Mouse (Mus musculus): ENCODE measurements around the gene Ttc39b. TPM values are rescaled to one million over a fixed set of nuclear protein-coding genes. Genes with fewer than 3 reads are reported as not detected.

The Ttc39b gene
- total RNA-seq, 2 experiments from 2014 or later = 6.5 to 9.2 TPM

DNA sequence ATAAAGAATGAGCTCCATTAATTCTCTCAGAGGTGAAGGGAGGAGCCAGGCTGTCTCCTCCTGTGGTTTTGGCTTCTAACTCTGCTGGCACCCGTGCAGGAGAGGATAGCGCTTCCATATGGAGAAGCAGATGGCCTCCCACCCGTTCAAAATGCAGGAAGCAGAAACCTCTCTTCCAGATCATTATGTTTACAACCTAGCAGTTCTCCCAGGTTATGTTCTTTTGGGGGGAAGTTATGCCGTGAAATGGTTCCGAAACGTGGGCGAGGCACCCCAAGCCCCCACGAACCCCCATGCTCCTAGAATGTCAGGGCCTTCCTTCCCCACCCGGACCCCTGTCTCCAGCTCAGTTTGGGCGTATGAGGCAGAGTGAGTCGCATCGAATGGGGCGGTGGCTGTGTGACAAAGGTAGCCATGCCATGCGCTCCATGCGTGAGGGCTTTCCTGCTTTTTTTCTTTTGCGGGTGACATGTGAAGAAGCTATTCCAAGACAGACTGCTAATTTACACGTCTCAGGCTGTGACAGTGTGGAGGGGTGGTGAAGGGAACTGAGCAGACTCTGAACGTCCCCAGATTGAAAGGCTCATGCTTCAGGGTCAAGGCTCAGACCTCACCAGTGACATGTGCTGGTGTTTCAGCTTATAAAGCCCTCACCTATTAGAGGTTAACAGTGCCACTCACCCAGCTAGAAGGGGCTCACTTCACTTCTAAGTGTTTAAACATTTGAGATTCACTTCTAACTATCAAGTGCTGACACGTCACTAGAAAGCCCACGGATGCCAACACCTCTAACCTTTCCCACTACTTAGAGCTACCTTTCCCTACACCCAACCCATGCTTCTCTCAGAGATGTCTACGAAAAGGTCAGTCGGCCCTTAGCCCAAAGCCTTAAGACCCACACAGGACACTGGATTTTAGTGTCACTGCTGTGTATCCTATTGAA is 90.6 kb downstream of the Ttc39b start:
- DNase-seq (ENCODE audit: low spot score in 2 of 2) = no peak

DNA sequence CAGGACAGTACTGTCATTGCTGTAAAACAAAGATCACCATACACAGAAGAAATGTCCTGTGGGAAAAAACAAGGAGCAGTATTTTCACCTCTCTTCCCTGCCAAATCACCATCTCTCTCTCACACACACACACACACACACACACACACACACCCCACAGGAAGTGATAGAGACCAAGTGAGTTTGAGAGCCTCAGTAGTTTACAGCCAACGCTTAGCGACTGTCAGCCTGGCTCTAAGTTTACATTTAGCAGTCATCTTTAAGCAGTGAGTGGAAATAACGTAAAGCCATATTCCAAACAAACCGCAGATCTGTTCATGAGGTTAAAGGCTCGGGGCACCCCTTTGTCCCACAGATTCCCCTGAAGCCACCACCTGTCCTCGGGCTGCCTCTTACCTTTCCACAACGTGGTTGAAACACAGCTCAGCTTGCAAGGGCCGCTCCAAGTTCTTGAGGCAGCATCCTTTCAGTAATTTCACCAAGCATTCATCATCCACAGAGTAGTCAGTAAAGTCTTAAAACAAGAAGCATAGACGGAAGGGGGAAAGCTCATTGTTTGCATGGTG is 91.7 kb downstream of the Ttc39b start:
- no peak for DNase-seq (ENCODE audit: low spot score in 2 of 2)

DNA sequence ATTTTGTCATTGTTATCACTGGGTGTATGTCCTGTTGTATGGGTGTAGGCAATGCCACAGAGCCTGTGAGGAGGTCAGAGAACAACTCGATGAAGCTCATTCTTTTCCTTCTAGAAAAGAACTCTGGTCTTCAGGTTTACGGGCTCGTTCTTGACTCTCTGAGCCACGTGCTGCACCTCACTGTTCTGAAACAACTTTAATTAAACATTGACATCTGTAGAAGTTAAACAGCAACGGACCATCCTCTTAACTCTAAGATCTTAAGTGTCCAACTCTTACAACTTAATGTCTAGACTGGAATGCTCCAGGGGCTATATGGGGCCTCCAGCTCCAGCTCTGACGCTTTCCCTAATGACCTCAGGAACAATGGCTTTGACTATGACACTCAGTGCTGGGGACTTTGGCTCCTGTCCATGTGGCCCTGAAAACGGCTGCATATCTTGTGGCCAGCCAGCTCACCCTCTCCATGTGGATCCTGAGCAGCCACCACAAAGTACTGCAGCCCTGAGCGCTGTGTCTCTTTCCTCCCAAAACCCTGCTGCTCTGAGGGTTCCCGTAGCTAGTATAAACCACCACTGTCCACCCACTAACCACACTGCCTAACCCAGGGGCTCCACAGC is 95.3 kb downstream of the Ttc39b start:
- no peak for DNase-seq (ENCODE audit: low spot score in 2 of 2)

DNA sequence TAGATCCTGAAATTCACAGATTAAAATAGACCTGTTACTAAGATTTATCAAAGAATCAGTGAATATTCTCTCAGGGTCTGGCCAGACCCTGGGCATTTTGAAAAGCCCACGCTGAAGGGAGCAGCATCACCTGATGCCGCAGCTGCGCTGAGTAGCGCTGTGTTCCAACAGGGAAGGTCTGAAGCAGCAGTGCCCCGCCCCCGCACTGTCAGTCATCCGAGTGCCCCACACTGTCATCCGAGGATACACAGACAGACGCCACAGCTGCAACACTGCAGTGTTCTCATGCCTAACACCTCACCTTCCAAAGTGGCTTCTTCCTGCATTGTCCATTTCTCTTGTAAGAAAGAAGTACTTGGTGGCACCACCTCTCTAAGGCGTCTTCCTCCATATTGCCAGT is 96.0 kb downstream of the Ttc39b start:
- DNase-seq (ENCODE audit: low spot score in 2 of 2) = no peak

DNA sequence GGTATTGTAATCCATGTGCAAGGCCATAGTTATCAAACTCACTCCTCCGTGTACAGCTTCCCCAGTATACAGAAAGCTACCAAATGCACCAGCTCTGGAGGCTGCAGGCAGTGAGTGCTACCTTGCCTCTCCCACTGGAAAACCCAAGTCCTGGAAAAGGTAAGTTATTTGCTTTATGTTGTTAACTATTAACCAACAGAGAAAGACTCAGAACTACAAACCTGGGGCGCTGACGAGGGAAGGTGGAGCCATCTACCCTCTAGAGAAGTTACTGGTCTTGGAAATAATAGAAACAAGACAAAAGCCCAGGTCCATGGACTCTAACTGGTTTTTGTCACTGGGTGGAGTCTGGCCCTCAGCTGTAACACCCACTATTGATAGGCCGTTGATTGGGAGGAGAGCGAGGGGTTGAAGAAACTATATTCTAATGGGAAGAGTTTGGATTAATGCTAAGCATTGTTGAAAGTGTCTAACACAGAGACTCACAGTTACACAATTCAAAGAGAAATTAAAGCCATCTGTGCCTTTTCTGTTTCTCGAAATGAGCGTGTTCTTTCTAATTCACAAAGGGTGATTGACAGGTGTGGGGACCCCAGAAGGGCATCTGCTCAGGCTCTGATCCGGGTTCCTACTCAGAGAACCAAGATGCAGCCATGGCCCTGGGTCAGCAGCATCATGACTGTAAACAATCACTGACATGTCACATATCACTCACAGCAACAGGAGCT is 98.3 kb downstream of the Ttc39b start:
- no peak for DNase-seq (ENCODE audit: low spot score in 2 of 2)

DNA sequence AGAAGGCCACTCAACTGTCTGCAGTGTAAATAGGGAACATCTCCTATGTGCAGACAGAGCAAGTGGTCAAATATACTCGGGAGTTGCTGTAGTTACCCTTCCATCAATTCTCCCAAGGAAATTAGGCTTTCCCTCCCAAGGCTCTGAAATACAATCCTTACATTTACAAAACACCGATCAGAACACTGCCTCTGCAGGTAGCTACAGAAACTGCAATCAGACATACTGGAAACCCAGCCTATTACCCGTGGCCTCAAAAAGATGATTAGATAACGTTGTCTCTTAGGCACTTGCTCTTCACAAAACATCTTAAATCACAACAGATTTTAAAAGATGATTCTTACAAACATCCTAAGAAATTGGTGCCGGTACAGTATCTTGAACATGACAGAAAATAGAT is 99.8 kb downstream of the Ttc39b start:
- DNase-seq (ENCODE audit: low spot score in 2 of 2) = no peak

DNA sequence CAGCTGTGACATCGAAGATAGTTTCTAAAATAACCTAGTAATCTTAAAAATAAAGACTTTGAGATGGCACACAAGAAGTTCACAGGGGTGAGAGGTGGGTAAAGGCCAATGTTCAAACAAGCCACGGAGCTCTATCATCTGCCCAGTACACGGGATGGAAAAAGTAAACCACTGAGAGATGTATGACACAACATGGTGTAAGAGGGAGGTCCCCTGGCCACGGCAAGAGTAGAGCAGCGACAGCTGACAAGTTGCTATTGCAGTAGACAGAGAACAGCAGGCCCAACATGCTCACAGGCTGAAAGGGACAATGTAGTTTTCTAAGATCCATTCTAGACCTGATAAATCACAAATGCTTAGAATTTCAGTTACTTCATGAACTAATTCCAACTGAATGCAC is 100.9 kb downstream of the Ttc39b start:
- DNase-seq (ENCODE audit: low spot score in 2 of 2) = no peak

DNA sequence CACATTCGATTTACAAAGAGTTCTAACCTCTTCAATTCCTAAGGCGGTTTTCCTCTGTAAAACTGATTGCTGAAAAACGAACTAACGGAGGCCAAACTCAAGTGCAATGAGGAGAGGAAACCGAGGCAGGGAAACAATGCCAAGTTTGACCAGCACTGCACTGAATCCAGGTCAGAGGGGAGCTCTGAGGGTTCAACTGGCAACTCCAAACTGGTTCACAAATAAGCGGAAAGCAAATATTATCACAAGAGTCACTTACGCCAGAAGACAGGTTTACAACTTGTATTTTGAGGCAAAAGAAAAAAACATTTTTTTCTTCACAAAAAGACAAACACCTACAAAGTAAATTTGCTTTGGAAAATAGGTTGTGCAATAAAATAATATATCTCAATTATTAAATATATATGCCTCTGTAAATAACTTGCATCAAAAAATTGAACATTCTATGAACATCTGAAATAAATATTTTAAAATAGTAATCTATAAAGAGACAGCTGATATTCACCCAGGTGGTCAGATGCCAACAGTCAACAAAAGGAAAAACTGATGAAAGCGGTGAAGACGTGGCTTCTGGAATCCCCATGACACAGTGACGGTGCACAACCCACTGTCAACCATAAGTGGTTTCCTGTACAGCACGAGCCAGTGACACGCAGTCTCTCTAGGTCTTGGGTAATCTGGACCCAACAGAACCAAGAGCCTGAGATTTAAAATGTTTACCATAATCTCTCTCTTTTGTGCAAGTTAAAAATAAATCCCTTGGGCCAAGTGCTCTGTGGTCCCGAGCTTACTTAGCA is 103.1 kb downstream of the Ttc39b start:
- DNase-seq (ENCODE audit: low spot score in 2 of 2) = no peak

DNA sequence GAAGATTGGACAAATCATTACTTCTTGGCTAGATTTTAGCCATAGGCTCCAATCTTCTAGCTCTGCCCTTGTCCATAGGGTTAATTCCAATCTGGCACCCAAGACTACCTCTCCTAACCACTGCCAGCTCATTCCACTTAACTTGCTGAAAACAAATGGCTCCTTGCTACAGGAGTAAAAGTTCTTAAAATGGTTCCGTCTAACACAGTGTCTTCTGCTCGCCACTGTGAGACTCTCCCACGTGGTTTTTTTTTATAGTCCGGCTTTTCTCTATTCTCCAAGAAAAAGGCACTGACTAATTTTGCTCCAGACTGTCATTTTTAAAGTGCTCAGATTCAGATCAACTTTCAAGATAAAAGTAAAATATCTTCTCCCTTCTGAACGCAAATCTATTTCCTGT is 104.8 kb downstream of the Ttc39b start:
- DNase-seq (ENCODE audit: low spot score in 2 of 2) = no peak

DNA sequence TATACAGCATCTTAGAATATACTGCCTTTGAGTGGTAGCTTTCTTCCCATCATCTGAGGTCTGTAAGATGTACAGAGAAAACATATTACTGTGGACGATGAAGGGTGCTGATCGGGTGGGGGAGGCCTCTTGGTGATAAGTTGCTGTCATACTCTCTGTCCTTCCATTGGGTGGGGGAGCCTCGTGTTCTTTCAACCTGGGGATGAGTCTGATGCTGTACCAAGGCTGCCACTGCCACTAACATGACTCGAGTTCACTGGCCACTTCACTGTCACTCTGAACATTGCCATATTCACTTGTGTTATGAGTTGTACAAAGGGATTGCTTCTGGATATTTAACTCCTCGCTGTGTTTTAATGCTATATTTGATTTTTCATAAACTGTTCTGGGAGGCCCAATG is 106.9 kb downstream of the Ttc39b start:
- no peak for DNase-seq (ENCODE audit: low spot score in 2 of 2)

DNA sequence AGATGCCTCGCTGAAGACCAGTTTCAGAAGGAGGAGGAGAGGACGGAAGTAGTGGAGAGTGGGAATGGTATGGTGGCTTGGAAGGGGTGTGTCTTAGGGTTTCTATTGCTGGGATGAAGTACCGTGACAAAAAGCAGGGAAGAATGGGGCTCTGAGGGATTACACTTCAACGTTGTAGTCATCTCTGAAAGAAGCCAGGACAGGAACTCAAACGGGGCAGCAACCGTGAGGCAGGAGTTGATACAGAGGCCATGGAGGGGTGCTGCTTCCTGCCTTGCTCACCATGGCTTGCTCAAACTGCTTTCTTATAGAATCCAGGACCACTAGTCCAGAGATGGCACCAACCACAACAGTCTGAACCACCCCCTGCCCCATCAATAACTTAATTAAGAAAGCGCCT is 107.7 kb downstream of the Ttc39b start:
- no peak for DNase-seq (ENCODE audit: low spot score in 2 of 2)

DNA sequence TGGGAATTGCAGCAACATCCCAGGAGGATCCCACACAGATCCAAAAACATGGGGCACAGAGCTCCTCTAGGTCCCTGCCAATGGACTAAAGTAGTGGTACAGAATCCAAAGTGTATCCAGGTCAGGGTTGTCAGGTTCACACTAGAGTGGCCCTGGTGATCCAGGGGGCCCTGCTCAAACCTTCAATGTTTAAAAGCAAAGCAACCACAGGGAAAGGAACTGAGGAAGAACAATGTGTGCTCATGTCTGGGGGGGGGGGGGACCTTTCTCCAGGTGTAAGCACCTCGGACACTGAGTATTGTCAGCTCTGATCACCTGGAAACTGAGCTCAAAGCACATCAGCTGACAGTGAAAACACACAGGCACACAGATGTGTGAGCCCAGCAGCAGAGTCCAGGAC is 108.3 kb downstream of the Ttc39b start:
- no peak for DNase-seq (ENCODE audit: low spot score in 2 of 2)

DNA sequence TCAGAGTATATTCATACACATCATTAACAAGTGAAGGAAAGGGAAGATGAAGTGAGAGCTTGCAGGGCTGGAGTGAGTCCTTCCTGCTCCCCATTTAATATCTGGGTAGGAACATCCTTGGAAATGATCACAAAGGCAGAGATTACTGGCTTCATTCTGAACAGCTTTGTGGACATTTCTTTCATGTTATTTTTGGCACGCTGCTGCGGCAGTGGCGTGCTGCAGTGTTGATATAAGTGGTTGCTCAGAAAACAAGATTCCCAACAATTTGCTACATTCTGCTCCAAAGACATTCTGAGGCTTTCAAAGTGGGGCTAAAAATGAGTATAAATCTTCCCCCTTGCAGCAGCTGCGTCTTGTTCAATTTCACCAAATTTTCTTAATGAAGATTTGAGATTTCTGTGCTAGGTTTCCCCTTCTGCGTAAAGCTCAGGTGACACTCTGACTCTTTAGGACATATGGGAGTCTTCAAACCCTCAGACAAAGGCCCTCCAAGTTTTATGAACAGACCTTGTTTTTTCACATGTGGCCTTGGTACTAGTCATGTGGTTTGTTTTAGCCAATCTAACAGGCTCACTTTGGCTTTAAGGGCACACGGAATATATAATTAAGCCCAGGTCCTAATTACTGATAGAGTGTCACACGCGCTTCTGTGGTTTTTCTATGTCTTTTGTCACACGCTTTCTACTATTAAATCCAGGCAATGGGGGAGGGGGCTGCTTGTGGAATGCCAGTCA is 109.1 kb downstream of the Ttc39b start:
- no peak for DNase-seq (ENCODE audit: low spot score in 2 of 2)

DNA sequence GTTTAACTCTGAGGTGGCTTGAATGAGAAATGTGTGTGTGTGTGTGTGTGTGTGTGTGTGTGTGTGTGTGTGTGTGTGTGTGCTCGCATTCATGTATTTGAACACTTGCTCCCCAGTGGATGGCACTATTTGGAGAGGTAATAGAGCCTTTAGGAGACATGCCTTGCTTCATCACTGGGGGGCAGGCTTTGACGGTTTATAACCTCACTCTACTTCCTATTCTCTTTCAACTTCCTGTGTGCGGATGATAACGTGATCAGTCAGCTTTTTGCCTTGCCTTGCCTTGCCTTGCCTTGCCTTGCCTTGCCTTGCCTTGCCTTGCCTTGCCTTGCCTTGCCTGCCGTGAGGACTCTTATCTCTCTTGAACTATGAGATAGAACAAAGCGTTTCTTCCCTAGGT is 110.3 kb downstream of the Ttc39b start:
- no peak for DNase-seq (ENCODE audit: low spot score in 2 of 2)

DNA sequence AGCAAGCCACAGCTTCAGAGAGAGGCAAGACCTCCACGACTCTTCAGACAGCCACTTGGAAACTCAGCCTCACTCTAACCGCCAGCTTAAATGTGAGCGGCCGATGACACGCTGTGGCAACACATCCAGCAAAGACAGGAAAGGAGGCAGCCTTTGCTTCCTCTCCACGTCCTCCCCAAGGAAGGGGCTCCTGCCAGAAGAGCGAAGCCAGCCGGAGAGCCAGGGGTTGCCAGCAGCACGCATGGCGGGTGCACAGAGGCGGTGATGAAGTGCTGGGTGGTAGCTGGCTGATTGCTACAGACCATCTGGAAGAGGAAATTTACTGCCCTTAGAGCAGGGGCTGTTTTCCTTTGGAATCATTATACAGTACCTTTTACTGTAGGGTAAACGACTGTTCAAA is 112.3 kb downstream of the Ttc39b start:
- no peak for DNase-seq (ENCODE audit: low spot score in 2 of 2)

DNA sequence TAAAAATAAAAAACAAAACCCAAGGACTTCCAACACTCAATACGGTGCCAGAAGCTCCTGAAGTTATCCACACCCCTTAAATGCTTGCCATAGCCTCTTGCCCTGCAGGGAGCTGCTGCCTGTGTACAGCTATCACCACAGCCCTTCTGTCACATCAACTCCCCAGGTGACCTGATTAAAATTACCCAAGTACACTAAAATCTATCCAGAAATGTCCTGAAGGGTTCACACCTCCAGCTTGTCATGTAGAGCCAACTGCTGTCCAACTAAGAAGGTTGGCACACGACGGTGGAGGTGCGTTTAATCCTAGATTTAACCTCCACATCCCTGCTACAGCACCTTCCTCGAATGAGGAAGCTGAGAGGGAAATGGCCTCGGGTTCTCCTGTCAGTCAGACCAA is 113.6 kb downstream of the Ttc39b start:
- no peak for DNase-seq (ENCODE audit: low spot score in 2 of 2)

DNA sequence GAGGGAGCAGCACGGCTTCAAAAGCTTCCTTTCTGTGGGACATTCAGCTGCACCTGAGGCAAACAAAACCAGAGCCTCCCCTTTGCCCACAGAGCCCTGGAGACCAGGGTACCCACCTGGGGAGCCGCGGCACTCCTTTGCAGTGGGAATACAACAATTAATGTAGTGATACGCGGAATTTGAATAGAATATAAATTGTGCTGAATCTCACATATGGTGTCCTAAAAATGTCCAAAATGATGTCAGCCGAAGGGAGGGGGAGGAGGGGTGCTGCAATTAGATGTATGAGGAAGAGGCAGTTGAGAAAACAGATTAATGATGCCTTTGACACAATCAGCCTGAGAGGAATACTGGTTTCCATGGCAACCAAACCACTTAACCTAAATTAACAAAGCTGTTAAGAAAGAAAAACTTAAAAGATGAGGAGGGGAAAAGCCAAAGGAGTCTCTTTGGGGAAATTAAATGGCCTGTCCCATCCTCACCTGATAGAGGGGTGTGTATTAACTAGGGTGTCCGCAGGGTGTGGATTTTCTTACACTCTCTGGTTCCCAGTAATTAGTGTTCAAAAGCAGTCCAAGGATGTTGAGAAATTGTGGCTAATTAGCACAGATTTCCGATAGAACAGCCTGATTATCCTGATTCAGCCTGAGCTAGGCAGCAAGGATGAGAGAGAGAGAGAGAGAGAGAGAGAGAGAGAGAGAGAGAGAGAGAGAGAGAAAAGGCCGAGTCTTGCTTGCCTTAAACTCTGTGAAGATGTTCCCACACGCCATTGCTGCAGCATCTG is 117.1 kb downstream of the Ttc39b start:
- no peak for DNase-seq (ENCODE audit: low spot score in 2 of 2)

DNA sequence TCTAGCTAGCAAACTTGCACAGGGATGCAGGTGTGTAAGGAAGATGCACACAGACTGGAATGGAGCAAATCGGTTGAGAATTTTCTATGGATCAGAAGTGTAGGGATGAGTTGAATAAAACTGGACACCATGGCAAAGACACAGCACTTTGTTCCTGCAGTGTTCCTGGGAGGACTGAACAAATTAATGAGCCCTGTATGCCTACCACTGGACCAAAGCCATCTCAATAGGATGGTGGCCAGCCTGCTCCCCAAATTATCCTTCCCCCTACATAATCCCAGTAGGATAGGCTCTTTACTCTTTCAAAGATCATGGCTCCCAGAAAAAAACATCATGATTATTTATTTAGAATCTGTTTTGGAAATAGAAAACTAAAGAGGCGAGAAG is 117.6 kb downstream of the Ttc39b start:
- DNase-seq (ENCODE audit: low spot score in 2 of 2) = no peak

DNA sequence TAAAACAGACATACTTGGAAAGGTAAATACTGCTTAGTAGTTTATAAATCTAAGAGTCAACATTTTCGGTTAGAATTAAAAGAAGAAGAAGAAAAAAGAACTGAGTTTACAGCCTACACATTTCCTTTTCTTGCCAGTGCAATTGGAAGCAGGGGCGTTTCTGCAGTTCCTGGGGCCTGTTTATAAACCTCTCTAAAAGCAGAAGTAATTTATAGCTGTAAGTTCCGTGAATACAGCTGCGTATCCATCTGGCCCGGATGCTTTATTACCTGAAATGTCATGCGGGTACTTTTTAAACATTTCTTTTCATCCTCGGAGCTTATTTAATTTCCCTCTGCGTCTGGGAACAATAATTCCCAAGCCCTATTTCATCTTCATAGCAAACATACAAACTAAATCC is 124.7 kb downstream of the Ttc39b start:
- DNase-seq (ENCODE audit: low spot score in 2 of 2) = no peak

All from gastrocnemius, postnatal 4 days (tissue).